Mouse (Mus musculus) erythroblast, embryonic 14.5 days (primary cell): ENCODE measurements around the gene Slc6a11. TPM values are rescaled to one million over a fixed set of nuclear protein-coding genes. Genes with fewer than 3 reads are reported as not detected.

ENCODE experiments used
- H3K27me3 ChIP-seq: 2 replicates; pipeline ENCODE4 v1.6.1; 2012; ENCODE audit warnings: inconsistent platforms; ENCODE audit not compliant: control insufficient read depth
- H3K36me3 ChIP-seq: 2 replicates; pipeline ENCODE4 v1.6.1; 2012; ENCODE audit warnings: mild to moderate bottlenecking, inconsistent platforms; ENCODE audit not compliant: control insufficient read depth
- H3K4me1 ChIP-seq: 2 replicates; pipeline ENCODE4 v1.6.1; 2012; ENCODE audit warnings: inconsistent platforms; ENCODE audit not compliant: control insufficient read depth
- H3K4me3 ChIP-seq: replicated peaks from 2 replicates; pipeline ENCODE3; 2012; ENCODE audit warnings: moderate library complexity, mild to moderate bottlenecking, inconsistent platforms
- H3K9me3 ChIP-seq: 2 replicates; pipeline ENCODE4 v1.6.1; 2012; ENCODE audit warnings: low read length, inconsistent platforms, mixed read lengths; ENCODE audit not compliant: control insufficient read depth
- GATA1 ChIP-seq: IDR thresholded peaks from 2 replicates; pipeline ENCODE4 v1.6.1; 2012; ENCODE audit warnings: low read length, inconsistent platforms, mixed read lengths
- TAL1 ChIP-seq: IDR thresholded peaks from 3 replicates; pipeline ENCODE4 v1.6.1; 2012; ENCODE audit warnings: low read length, inconsistent platforms, mixed read lengths
- polyA plus RNA-seq: library from polyadenylated mRNA; stranded (reverse); fragments of >175 nt; gene quantifications from 2 replicates; pipeline ENCODE4 v1.2.3, GENCODE M21; 2012

The Slc6a11 gene
- polyA plus RNA-seq, result not detected in 2 replicates

- Histone ChIP-seq H3K36me3 (no peaks in the 10 kb centered on the region), H3K27me3 (peaks cover 34% of the 10 kb centered on the region), H3K9me3 (no peaks in the 10 kb centered on the region), H3K4me1 (no peaks in the 10 kb centered on the region), H3K4me3 (no peak within 1 kb of the TSS)
- TF ChIP-seq GATA1 (no peak), TAL1 (no peak)
Measured at GRCm38 (mm10) chr6:114131122-114131872, at the start of gene Slc6a11. Slc6a11 (plus strand) TSS chr6:114131241.

GRCm38 (mm10) chr6:114087106-114087505 is 43.9 kb upstream of the Slc6a11 start:
- H3K27me3 ChIP-seq, result no peaks in the 10 kb centered on the region
- H3K4me3 ChIP-seq, result no peak overlapping the region
- H3K4me1 ChIP-seq, result no peaks in the 10 kb centered on the region
- no peaks in the 10 kb centered on the region for H3K9me3 ChIP-seq
- TF ChIP-seq TAL1, result no peak
- TF ChIP-seq GATA1, result no peak
- no peaks in the 10 kb centered on the region for H3K36me3 ChIP-seq

GRCm38 (mm10) chr6:114089626-114090025 is 41.4 kb upstream of the Slc6a11 start:
- TF ChIP-seq GATA1 (no peak), TAL1 (no peak)
- Histone ChIP-seq H3K4me1 (no peaks in the 10 kb centered on the region), H3K4me3 (no peak overlapping the region), H3K27me3 (no peaks in the 10 kb centered on the region), H3K9me3 (no peaks in the 10 kb centered on the region), H3K36me3 (no peaks in the 10 kb centered on the region)

GRCm38 (mm10) chr6:114092216-114092615 is 38.8 kb upstream of the Slc6a11 start:
- Histone ChIP-seq H3K27me3 (no peaks in the 10 kb centered on the region), H3K36me3 (no peaks in the 10 kb centered on the region), H3K4me3 (no peak overlapping the region), H3K4me1 (no peaks in the 10 kb centered on the region), H3K9me3 (no peaks in the 10 kb centered on the region)
- TF ChIP-seq GATA1 (no peak), TAL1 (no peak)

- Histone ChIP-seq H3K27me3 (no peaks in the 10 kb centered on the region), H3K36me3 (no peaks in the 10 kb centered on the region), H3K9me3 (no peaks in the 10 kb centered on the region), H3K4me3 (no peak overlapping the region), H3K4me1 (no peaks in the 10 kb centered on the region)
- TF ChIP-seq TAL1, result no peak
- no peak for TF ChIP-seq GATA1
Measured at GRCm38 (mm10) chr6:114094251-114094650, 36.8 kb upstream of the Slc6a11 start.

GRCm38 (mm10) chr6:114096574-114096973 is 34.5 kb upstream of the Slc6a11 start:
- Histone ChIP-seq H3K4me3 (no peak overlapping the region), H3K36me3 (no peaks in the 10 kb centered on the region), H3K27me3 (no peaks in the 10 kb centered on the region), H3K4me1 (no peaks in the 10 kb centered on the region), H3K9me3 (no peaks in the 10 kb centered on the region)
- TF ChIP-seq GATA1 (no peak), TAL1 (no peak)

GRCm38 (mm10) chr6:114101923-114102322 is 29.1 kb upstream of the Slc6a11 start:
- no peaks in the 10 kb centered on the region for H3K4me1 ChIP-seq
- no peaks in the 10 kb centered on the region for H3K36me3 ChIP-seq
- H3K4me3 ChIP-seq, result no peak overlapping the region
- TF ChIP-seq TAL1 (no peak), GATA1 (no peak)
- no peaks in the 10 kb centered on the region for H3K9me3 ChIP-seq
- no peaks in the 10 kb centered on the region for H3K27me3 ChIP-seq

GRCm38 (mm10) chr6:114119507-114119906 is 11.5 kb upstream of the Slc6a11 start:
- no peaks in the 10 kb centered on the region for H3K36me3 ChIP-seq
- no peak overlapping the region for H3K4me3 ChIP-seq
- H3K27me3 ChIP-seq, result no peaks in the 10 kb centered on the region
- TF ChIP-seq TAL1, result no peak
- TF ChIP-seq GATA1, result no peak
- no peaks in the 10 kb centered on the region for H3K9me3 ChIP-seq
- no peaks in the 10 kb centered on the region for H3K4me1 ChIP-seq

- Histone ChIP-seq H3K4me1 (no peaks in the 10 kb centered on the region), H3K9me3 (no peaks in the 10 kb centered on the region), H3K27me3 (peaks cover 13% of the 10 kb centered on the region), H3K4me3 (no peak overlapping the region), H3K36me3 (no peaks in the 10 kb centered on the region)
- TF ChIP-seq TAL1 (no peak), GATA1 (no peak)
Measured at GRCm38 (mm10) chr6:114125530-114125929, 5.5 kb upstream of the Slc6a11 start.
